Mouse (Mus musculus) embryonic facial prominence, embryonic 15.5 days (tissue): ENCODE results near the gene Dnal1. TPM values are rescaled to one million over a fixed set of nuclear protein-coding genes. Genes with fewer than 3 reads are reported as not detected.

Experiments used
- ATAC-seq: fragments of 200-750 bp; cut with Nextera tagmentation; 2 replicates; pipeline ENCODE4 v1.8.0; 2017; ENCODE audit warnings: low read depth, moderate TSS enrichment; ENCODE audit not compliant: insufficient number of reproducible peaks, low FRiP score, low TSS enrichment
- H3K27ac ChIP-seq: fragments of 300-500 bp; sonication (generic); replicated peaks from 2 replicates; pipeline ENCODE4 v1.5.1; 2015; ENCODE audit warnings: mild to moderate bottlenecking, inconsistent platforms
- H3K27me3 ChIP-seq: fragments of 300-500 bp; sonication (generic); 2 replicates; pipeline ENCODE4 v1.6.1; 2015; ENCODE audit warnings: inconsistent platforms
- H3K36me3 ChIP-seq: fragments of 300-500 bp; sonication (generic); 2 replicates; pipeline ENCODE4 v1.6.1; 2015; ENCODE audit warnings: mild to moderate bottlenecking, inconsistent platforms
- H3K4me1 ChIP-seq: fragments of 300-500 bp; sonication (generic); 2 replicates; pipeline ENCODE4 v1.6.1; 2015; ENCODE audit warnings: inconsistent platforms
- H3K4me2 ChIP-seq: fragments of 300-500 bp; sonication (generic); replicated peaks from 2 replicates; pipeline ENCODE4 v1.6.1; 2015; ENCODE audit warnings: mild to moderate bottlenecking, inconsistent platforms
- H3K4me3 ChIP-seq: fragments of 300-500 bp; sonication (generic); replicated peaks from 2 replicates; pipeline ENCODE4 v1.5.1; 2015; ENCODE audit warnings: mild to moderate bottlenecking, inconsistent platforms
- H3K9ac ChIP-seq: fragments of 300-500 bp; sonication (generic); 2 replicates; pipeline ENCODE4 v1.6.1; 2015; ENCODE audit warnings: inconsistent platforms
- H3K9me3 ChIP-seq: fragments of 300-500 bp; sonication (generic); replicated peaks from 2 replicates; pipeline ENCODE4 v1.6.1; 2016; ENCODE audit warnings: inconsistent platforms
- WGBS: fragments of 180-500 bp; shearing (Covaris S2); methylation state at CpG from one replicate; pipeline ENCODE4 v1.1.7; 2015; 5-methylcytosine and 5-hydroxymethylcytosine counted together
- polyA plus RNA-seq: library from polyadenylated mRNA; unstranded; fragments of >200 nt; fragmentation: Nextera tagmentation; extraction: Ambion mirVana; gene quantifications from 2 replicates; pipeline ENCODE4 v1.2.1, GENCODE M21; 2015

The Dnal1 gene
- polyA plus RNA-seq, 1 experiment from 2014 or later = 6.0 TPM

DNA sequence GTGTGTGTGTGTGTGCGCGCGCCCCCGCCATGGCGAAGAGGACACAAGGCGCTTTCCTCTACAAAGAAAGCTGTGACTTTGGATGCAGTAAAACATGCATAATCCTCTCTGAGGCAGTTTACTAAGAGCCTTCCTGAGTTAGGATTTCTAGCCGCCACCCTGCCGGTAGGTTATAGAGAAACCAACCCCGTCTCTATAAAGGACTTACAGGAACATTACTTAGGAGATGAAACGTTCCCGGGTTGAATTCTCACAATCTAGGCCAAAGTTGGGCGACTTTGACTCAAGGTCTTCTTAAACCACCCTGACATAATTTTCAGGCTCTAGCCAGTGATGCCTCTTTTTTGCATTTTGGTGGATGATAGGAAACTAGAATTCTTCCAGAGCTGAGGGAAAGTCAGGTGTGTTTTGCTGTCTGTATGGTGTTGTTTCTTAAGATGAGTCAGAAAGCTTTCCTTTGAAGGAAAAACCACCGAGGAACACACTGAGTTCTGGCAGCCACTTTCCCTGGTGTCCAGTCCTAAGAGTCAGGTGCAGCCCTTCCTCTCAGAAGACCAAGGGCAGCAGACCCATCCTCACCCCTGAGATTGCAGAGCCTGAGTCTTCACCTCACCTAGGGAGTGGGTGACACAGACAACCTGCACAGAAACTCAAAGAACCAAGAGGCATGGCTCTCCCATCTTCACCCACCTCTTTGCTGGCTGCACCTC lies 80.4 kb downstream of the Dnal1 start:
- Histone ChIP-seq H3K4me2 (peak overlapping the region; percentile 91), H3K9me3 (no peaks in the 10 kb centered on the region), H3K36me3 (no peaks in the 10 kb centered on the region), H3K4me1 (peaks cover 81% of the 10 kb centered on the region), H3K27ac (peak overlapping the region; percentile 99), H3K27me3 (no peaks in the 10 kb centered on the region), H3K4me3 (peak overlapping the region; percentile 77), H3K9ac (no peak overlapping the region)
- WGBS = 3% methylated on average over 13 of the region's 13 CpGs
- ATAC-seq = no peak; the same call in 1 of the 2 replicates

DNA sequence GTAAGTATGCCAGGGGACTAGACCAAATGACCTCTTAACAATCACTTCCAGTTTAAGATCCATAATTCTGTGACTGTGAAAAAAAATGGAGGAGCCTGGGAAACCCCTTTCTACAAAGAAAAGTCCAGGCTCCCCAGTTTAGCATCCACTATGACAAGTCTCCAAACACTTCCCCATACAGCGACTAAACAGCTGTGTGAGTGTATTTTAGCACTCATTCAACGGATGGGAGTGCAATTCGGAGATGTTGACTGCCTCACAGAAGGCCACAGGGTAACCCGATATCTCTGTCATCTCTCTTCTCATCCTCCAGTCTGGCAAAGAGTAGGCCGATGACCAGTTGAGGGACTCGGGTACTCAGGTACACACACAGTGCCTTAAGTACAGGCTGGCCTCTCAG lies 81.0 kb downstream of the Dnal1 start:
- Histone ChIP-seq H3K4me3 (no peak overlapping the region), H3K36me3 (no peaks in the 10 kb centered on the region), H3K27ac (peak overlapping the region; percentile 99; the same call in 1 of the 2 replicates), H3K4me1 (peaks cover 75% of the 10 kb centered on the region), H3K27me3 (no peaks in the 10 kb centered on the region), H3K9me3 (no peaks in the 10 kb centered on the region), H3K9ac (no peak overlapping the region), H3K4me2 (no peak overlapping the region)
- WGBS = 33% methylated on average over 6 of the region's 6 CpGs
- ATAC-seq = no peak

Other genes with a start within 250 kb of the Dnal1 start
- 35.3 and 37.3 TPM in 2 replicates for gene Numb, start 192.4 kb upstream of the Dnal1 start, polyA plus RNA-seq
- gene Riox1, start 163.8 kb upstream of the Dnal1 start, polyA plus RNA-seq = 14.7 and 15.4 TPM in 2 replicates
- not detected in 2 replicates for gene Heatr4, start 129.5 kb upstream of the Dnal1 start, polyA plus RNA-seq
- gene Acot2, start 126.5 kb upstream of the Dnal1 start, polyA plus RNA-seq = 24.0 and 24.4 TPM in 2 replicates
- 50.2 and 58.9 TPM in 2 replicates for gene Acot1, start 104.9 kb upstream of the Dnal1 start, polyA plus RNA-seq
- gene Acot4, start 76.0 kb upstream of the Dnal1 start, polyA plus RNA-seq = 0.25 and 0.45 TPM in 2 replicates
- gene Gm49366, start 75.4 kb upstream of the Dnal1 start, polyA plus RNA-seq = not detected in 2 replicates
- not detected in 2 replicates for gene Acot3, start 62.2 kb upstream of the Dnal1 start, polyA plus RNA-seq
- 0.16 TPM in 2 replicates for gene Acot5, start 45.0 kb upstream of the Dnal1 start, polyA plus RNA-seq
- 2.1 and 2.4 TPM in 2 replicates for gene Acot6, start 13.7 kb upstream of the Dnal1 start, polyA plus RNA-seq
- gene Pnma1, start 34.1 kb downstream of the Dnal1 start, polyA plus RNA-seq = 1.8 and 3.0 TPM in 2 replicates
- 15.4 and 15.9 TPM in 2 replicates for gene Elmsan1, start 104.5 kb downstream of the Dnal1 start, polyA plus RNA-seq
- gene Ptgr2, start 170.9 kb downstream of the Dnal1 start, polyA plus RNA-seq = 16.8 and 17.0 TPM in 2 replicates
- gene Zfp410, start 202.5 kb downstream of the Dnal1 start, polyA plus RNA-seq = 80.1 and 81.7 TPM in 2 replicates
- gene Coq6, start 247.3 kb downstream of the Dnal1 start, polyA plus RNA-seq = 41.4 and 42.6 TPM in 2 replicates
- 4.4 and 5.8 TPM in 2 replicates for gene Fam161b, start 247.5 kb downstream of the Dnal1 start, polyA plus RNA-seq